Mouse (Mus musculus) neutrophil, adult 5-6 weeks (primary cell): Measurements from ENCODE around the gene Zfp592. TPM values are rescaled to one million over a fixed set of nuclear protein-coding genes. Genes with fewer than 3 reads are reported as not detected.
A peak's percentile ranks its signal among the peaks of the same experiment; 100 is the strongest.

Source experiments
- ATAC-seq: fragments of 151-379, 151-347 bp; 2 replicates; pipeline ENCODE4 v1.8.0; 2017; ENCODE audit warnings: mild to moderate bottlenecking, moderate TSS enrichment; ENCODE audit not compliant: insufficient number of reproducible peaks, poor library complexity, low FRiP score, severe bottlenecking; ENCODE audit errors: extremely low read depth
- total RNA-seq: library from RNA; stranded (forward); fragments of 200-1000 nt; gene quantifications from 2 replicates; pipeline ENCODE4 v1.2.3, GENCODE M21; 2017

Gene Zfp592
- total RNA-seq, 1 experiment from 2014 or later: 69.0 TPM

- no peak for ATAC-seq
Observed at GRCm38 (mm10) chr7:80992063-80992462, 1.4 kb upstream of the Zfp592 start.

- ATAC-seq: no peak
Observed at GRCm38 (mm10) chr7:80992631-80992979, 876 bp upstream of the Zfp592 start.

GRCm38 (mm10) chr7:80993834-80994662 lies 567 bp downstream of the Zfp592 start:
- peak; percentile 16; the same call in 1 of the 2 replicates for ATAC-seq

GRCm38 (mm10) chr7:80994663-80995005 lies 1.2 kb downstream of the Zfp592 start:
- ATAC-seq: no peak

GRCm38 (mm10) chr7:80995266-80996146 lies 2.0 kb downstream of the Zfp592 start:
- no peak for ATAC-seq

- no peak for ATAC-seq
Observed at GRCm38 (mm10) chr7:80997776-80998175, 4.3 kb downstream of the Zfp592 start.

- ATAC-seq: no peak
Observed at GRCm38 (mm10) chr7:80999536-80999935, 6.1 kb downstream of the Zfp592 start.

GRCm38 (mm10) chr7:81001844-81002243 lies 8.4 kb downstream of the Zfp592 start:
- ATAC-seq: no peak

GRCm38 (mm10) chr7:81004556-81005079 lies 11.1 kb downstream of the Zfp592 start:
- ATAC-seq: peak; percentile 39; the same call in 1 of the 2 replicates

GRCm38 (mm10) chr7:81005969-81006368 lies 12.5 kb downstream of the Zfp592 start:
- 0 out of 2 replicates have a peak, but pooled peaks have one; percentile 25 for ATAC-seq

GRCm38 (mm10) chr7:81008285-81008684 lies 14.8 kb downstream of the Zfp592 start:
- no peak for ATAC-seq

DNA sequence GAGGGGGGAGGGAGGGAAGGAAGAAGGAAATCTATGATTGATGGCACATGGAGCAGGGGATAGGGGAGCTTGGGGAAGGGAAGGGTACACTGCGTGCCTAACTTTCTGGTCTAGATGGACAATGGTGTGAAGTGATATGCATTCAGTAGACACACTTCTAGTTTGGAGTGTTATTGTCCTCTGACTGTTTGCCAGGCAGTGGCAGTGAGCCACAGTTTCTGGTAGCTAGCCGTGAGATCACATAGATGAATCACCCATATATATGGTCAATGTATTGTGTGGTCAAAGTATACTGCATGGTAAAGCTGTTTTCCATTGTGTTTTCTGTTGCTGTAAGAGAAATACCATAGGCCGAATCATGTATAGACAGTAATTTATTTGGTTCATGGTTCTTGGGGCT lies 18.1 kb downstream of the Zfp592 start:
- ATAC-seq: no peak

DNA sequence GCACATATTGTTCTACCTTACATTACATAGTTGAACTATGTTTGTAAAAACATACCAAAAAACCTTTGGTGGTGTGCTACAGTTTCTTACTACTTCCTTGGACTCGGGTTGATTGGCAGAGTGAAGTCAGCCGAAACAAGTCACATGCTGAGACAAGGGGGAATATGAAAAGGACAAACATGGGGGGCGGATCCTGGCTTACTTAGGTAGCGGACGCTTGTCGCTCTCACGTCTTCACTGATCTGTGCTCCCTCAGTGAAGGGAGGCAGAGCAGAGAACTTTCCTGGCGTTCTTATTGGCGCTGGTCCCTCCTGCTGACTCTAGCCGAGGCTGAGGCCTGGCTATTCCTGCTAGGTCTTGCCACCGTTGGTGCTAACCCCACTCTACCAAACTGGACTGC lies 26.8 kb downstream of the Zfp592 start:
- ATAC-seq: no peak

- ATAC-seq: no peak
Observed at GRCm38 (mm10) chr7:81022731-81023130, 29.2 kb downstream of the Zfp592 start.

GRCm38 (mm10) chr7:81024118-81024517 lies 30.6 kb downstream of the Zfp592 start:
- ATAC-seq: 0 out of 2 replicates have a peak, but pooled peaks have one; percentile 19

DNA sequence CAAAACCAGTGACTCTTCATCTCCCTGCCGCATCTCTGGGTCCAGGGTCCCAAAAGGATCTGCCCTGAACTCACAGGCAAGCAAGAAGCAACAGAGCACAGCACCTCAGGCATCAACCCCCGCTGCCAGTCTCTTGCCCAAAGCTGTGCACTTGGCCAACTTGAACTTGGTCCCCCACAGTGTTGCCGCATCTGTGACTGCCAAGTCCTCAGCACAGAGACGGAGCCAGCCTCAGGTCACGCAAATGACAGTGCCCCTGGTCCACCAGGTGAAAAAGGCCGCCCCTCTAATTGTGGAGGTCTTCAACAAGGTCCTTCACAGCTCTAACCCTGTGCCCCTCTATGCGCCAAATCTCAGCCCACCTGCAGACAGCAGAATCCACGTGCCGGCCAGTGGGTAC lies 31.2 kb downstream of the Zfp592 start:
- no peak for ATAC-seq

DNA sequence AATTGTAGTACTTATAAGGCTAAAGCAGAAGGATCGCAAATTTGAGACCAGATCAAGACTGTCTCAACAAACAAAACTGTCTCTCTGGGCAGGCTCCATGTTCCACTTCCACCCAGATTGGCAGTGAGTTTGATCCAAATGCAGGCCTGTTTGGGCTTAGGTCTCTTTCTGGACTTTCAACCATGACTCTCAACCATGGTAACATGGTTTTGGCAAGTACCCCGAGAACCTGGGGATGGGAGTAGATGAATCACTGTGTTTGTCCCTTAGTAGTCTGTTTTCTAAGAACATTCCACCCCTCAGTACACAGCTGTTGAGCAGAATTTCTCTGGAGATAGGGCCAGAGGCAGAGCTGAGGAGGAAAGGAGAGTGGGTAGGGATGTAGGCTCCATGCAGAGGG lies 32.3 kb downstream of the Zfp592 start:
- ATAC-seq: no peak

DNA sequence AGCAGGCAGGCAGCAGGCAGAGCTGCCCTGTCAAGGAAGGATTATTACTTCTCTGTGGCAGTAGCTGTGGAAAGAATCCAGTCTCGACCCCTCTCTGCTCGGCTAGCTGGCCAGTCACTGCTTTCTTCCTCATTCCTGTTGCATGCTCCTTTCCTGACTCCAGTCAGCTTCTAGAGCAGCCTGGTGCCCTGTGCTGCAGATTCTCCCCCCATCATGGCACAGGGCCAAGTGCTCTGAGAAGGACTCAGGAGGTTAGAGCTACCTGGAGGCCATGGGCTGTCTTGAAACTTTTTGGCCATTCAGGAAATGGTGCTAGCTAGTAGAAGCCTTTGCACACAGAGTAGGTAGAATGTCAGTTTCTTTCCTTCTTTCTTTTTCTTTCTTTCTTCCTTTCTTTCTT lies 46.2 kb downstream of the Zfp592 start:
- ATAC-seq: no peak

DNA sequence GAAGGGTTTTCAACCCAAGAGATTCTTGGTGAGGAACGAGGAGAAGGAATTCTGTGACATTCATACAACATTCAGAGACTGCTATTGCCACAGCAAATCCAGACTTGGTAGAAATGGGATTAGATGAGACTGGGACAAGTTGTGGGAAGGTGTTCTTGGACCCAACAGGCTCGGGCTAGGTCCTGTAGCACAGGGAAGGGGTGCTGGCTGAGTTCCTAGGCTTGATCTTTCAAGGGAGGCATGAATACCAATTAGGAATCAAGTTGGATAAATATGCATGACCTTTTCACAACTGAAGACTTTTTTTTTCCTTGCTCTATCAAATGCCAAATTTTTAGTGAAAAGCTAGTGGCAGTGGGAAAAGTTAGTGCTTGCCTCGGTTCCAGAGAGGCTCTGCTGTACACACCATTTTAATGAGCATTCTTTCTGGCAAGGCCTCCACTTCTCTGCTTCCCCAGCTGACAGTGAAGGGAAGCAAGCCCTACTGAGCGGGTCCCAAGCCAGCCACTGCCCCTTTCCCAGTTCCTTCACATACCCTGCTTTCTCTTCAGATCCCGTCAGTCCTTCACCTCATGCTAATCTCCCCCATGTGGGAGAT lies 49.6 kb downstream of the Zfp592 start:
- no peak for ATAC-seq
